Mouse (Mus musculus): ENCODE results near the gene Smdt1.

DNA sequence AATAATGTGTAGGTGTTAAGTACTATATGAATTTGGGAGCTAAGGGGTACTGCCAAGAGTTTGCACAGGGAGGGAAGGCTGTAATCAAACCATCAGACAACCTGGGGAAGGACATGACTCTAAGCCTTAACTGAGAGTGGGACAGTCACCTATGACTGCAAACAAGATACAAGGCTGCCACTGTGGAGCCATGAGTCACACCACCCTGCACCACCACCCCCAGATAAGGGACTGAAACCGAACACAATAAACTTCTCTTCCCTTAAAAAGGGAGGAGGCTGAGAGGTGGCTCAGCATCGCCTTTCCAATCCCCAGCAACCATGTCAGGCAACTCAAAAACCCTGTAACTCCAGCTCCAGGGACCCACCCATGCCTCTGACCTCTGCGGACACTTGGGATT lies 12.7 kb downstream of the Smdt1 start:
- TF ChIP-seq CTCF (IDR thresholded peaks at IDR 0.05; ENCODE audit: extremely low read depth, insufficient read length, insufficient replicate concordance, low read depth, low read length) = no peak
- peak; percentile 33; the same call in 1 of the 2 replicates for TF ChIP-seq POLR2A (IDR thresholded peaks at IDR 0.05; ENCODE audit: low read depth, low read length)
